Mouse (Mus musculus) ovary, postnatal 14 days (tissue): ENCODE measurements around the gene Fiz1.

Experiments used
- DNase-seq: peaks from one replicate; pipeline ENCODE4 v3.0.0; 2022; ENCODE audit warnings: low spot score

The Fiz1 gene

GRCm38 (mm10) chr7:4996934-4997333, 17.6 kb downstream of the Fiz1 start:
- DNase-seq, result no peak

- peak; percentile 97 for DNase-seq
Observed at GRCm38 (mm10) chr7:4996003-4996895, 18.2 kb downstream of the Fiz1 start, which contains the start of gene Zfp579. Gene Zfp579, minus strand, starts transcription at chr7:4996158.

- no peak for DNase-seq
Observed at GRCm38 (mm10) chr7:4995268-4996002, 19.1 kb downstream of the Fiz1 start.

- DNase-seq, result no peak
Observed at GRCm38 (mm10) chr7:4993999-4994788, 20.3 kb downstream of the Fiz1 start.

- no peak for DNase-seq
Observed at GRCm38 (mm10) chr7:4993347-4993998, 21.0 kb downstream of the Fiz1 start.

GRCm38 (mm10) chr7:4988250-4988649, 26.2 kb downstream of the Fiz1 start:
- no peak for DNase-seq

- no peak for DNase-seq
Observed at GRCm38 (mm10) chr7:4976832-4977231, 37.7 kb downstream of the Fiz1 start.

- DNase-seq, result no peak
Observed at GRCm38 (mm10) chr7:4975455-4975854, 39.0 kb downstream of the Fiz1 start.

GRCm38 (mm10) chr7:4972321-4973047, 42.0 kb downstream of the Fiz1 start:
- DNase-seq, result no peak

GRCm38 (mm10) chr7:4971710-4972109, 42.8 kb downstream of the Fiz1 start:
- DNase-seq, result no peak

GRCm38 (mm10) chr7:4971068-4971467, 43.4 kb downstream of the Fiz1 start, which contains the start of gene Sbk3:
Gene Sbk3, minus strand, starts transcription at chr7:4971168.
- DNase-seq, result no peak

GRCm38 (mm10) chr7:4964988-4965387, 49.5 kb downstream of the Fiz1 start:
- DNase-seq, result no peak

- DNase-seq, result peak; percentile 83
Observed at GRCm38 (mm10) chr7:4964272-4964671, 50.2 kb downstream of the Fiz1 start, which contains the start of gene Sbk2. Gene Sbk2, minus strand, starts transcription at chr7:4964406.

GRCm38 (mm10) chr7:4963527-4963926, 51.0 kb downstream of the Fiz1 start:
- no peak for DNase-seq

- DNase-seq, result no peak
Observed at GRCm38 (mm10) chr7:4957361-4957760, 57.1 kb downstream of the Fiz1 start.
